Mouse (Mus musculus): Measurements from ENCODE around the gene Nsfl1c. TPM values are rescaled to one million over a fixed set of nuclear protein-coding genes. Genes with fewer than 3 reads are reported as not detected.

Gene Nsfl1c
- polyA plus RNA-seq, 1 experiment from 2014 or later: 100 TPM

GRCm38 (mm10) chr2:151542323-151543062 lies 48.5 kb downstream of the Nsfl1c start, which contains the start of gene Fkbp1a:
TSS of gene Fkbp1a (plus strand) at chr2:151542483.
- peak within 1 kb of the TSS; percentile 86 for H3K4me3 ChIP-seq (ENCODE audit: low read depth, low read length)
- peaks cover 9% of the 10 kb centered on the region for H3K36me3 ChIP-seq (ENCODE audit: insufficient read depth, low read length)
- H3K9me3 ChIP-seq (ENCODE audit: low read length): no peaks in the 10 kb centered on the region
- H3K9ac ChIP-seq (replicated peaks; ENCODE audit: low read depth): peak within 1 kb of the TSS; percentile 82
- peak; percentile 92 for TF ChIP-seq EP300 (IDR thresholded peaks at IDR 0.05)
- TF ChIP-seq CTCF (IDR thresholded peaks at IDR 0.05): peak; percentile 19
- DNase-seq (ENCODE audit: low spot score) (peak; percentile 97), ATAC-seq (peak; percentile 96)
- WGBS: under 1% methylated on average over 82 of the region's 93 CpGs
- no peaks in the 10 kb centered on the region for H3K27me3 ChIP-seq (replicated peaks; ENCODE audit: insufficient read depth, low read length)
- peak within 1 kb of the TSS; percentile 80 for H3K4me2 ChIP-seq (replicated peaks; ENCODE audit: low read depth, low read length)
- peaks cover 8% of the 10 kb centered on the region; the same call in 1 of the 2 replicates for H3K4me1 ChIP-seq (ENCODE audit: insufficient read depth, low read depth, low read length)
- peak within 1 kb of the TSS; percentile 97 for H3K27ac ChIP-seq (ENCODE audit: low read length)

- peak; percentile 83 for DNase-seq (ENCODE audit: low spot score)
- no peaks in the 10 kb centered on the region for H3K9me3 ChIP-seq (ENCODE audit: low read length)
- peak overlapping the region; percentile 97 for H3K27ac ChIP-seq (ENCODE audit: low read length)
- peak overlapping the region; percentile 80 for H3K4me2 ChIP-seq (replicated peaks; ENCODE audit: low read depth, low read length)
- ATAC-seq: peak; percentile 50
- H3K36me3 ChIP-seq (ENCODE audit: insufficient read depth, low read length): peaks cover 9% of the 10 kb centered on the region
- no peaks in the 10 kb centered on the region for H3K27me3 ChIP-seq (replicated peaks; ENCODE audit: insufficient read depth, low read length)
- peaks cover 7% of the 10 kb centered on the region; the same call in 1 of the 2 replicates for H3K4me1 ChIP-seq (ENCODE audit: insufficient read depth, low read depth, low read length)
- H3K4me3 ChIP-seq (ENCODE audit: low read depth, low read length): peak overlapping the region; percentile 86
- peak; percentile 78 for TF ChIP-seq EP300 (IDR thresholded peaks at IDR 0.05)
- TF ChIP-seq CTCF (IDR thresholded peaks at IDR 0.05): no peak
- WGBS: 2% methylated on average over 21 of the region's 21 CpGs
- H3K9ac ChIP-seq (replicated peaks; ENCODE audit: low read depth): peak overlapping the region; percentile 82
Observed at GRCm38 (mm10) chr2:151543063-151543895, 49.3 kb downstream of the Nsfl1c start.

- TF ChIP-seq EP300 (IDR thresholded peaks at IDR 0.05): no peak
- ATAC-seq (no peak), DNase-seq (ENCODE audit: low spot score) (no peak)
- Histone ChIP-seq H3K4me1 (ENCODE audit: insufficient read depth, low read depth, low read length) (peaks cover 7% of the 10 kb centered on the region; the same call in 1 of the 2 replicates), H3K4me3 (ENCODE audit: low read depth, low read length) (peak overlapping the region; percentile 86), H3K36me3 (ENCODE audit: insufficient read depth, low read length) (peaks cover 9% of the 10 kb centered on the region), H3K4me2 (replicated peaks; ENCODE audit: low read depth, low read length) (peak overlapping the region; percentile 80), H3K9ac (replicated peaks; ENCODE audit: low read depth) (no peak overlapping the region), H3K9me3 (ENCODE audit: low read length) (no peaks in the 10 kb centered on the region), H3K27me3 (replicated peaks; ENCODE audit: insufficient read depth, low read length) (no peaks in the 10 kb centered on the region), H3K27ac (ENCODE audit: low read length) (no peak overlapping the region)
- WGBS: 40% methylated on average over 6 of the region's 6 CpGs
Observed at GRCm38 (mm10) chr2:151544673-151545072, 50.7 kb downstream of the Nsfl1c start.

GRCm38 (mm10) chr2:151546571-151546970 lies 52.6 kb downstream of the Nsfl1c start:
- 84% methylated on average over 4 of the region's 4 CpGs for WGBS

GRCm38 (mm10) chr2:151549615-151550121 lies 55.7 kb downstream of the Nsfl1c start:
- no peak overlapping the region for H3K4me3 ChIP-seq (ENCODE audit: low read depth, low read length)
- peaks cover 22% of the 10 kb centered on the region for H3K36me3 ChIP-seq (ENCODE audit: insufficient read depth, low read length)
- DNase-seq (ENCODE audit: low spot score) (no peak), ATAC-seq (no peak)
- no peaks in the 10 kb centered on the region for H3K27me3 ChIP-seq (replicated peaks; ENCODE audit: insufficient read depth, low read length)
- no peak overlapping the region for H3K9ac ChIP-seq (replicated peaks; ENCODE audit: low read depth)
- no peaks in the 10 kb centered on the region for H3K9me3 ChIP-seq (ENCODE audit: low read length)
- no peak overlapping the region for H3K4me2 ChIP-seq (replicated peaks; ENCODE audit: low read depth, low read length)
- no peaks in the 10 kb centered on the region; the same call in 1 of the 2 replicates for H3K4me1 ChIP-seq (ENCODE audit: insufficient read depth, low read depth, low read length)
- H3K27ac ChIP-seq (ENCODE audit: low read length): no peak overlapping the region
- no peak for TF ChIP-seq EP300 (IDR thresholded peaks at IDR 0.05)
- TF ChIP-seq CTCF (IDR thresholded peaks at IDR 0.05): no peak
- 92% methylated on average over 3 of the region's 3 CpGs for WGBS

More at GRCm38 (mm10) chr2:151546571-151546970, 52.6 kb downstream of the Nsfl1c start:
- Histone ChIP-seq H3K9ac (replicated peaks; ENCODE audit: low read depth) (no peak overlapping the region), H3K4me1 (ENCODE audit: insufficient read depth, low read depth, low read length) (peaks cover 5% of the 10 kb centered on the region; the same call in 1 of the 2 replicates), H3K27me3 (replicated peaks; ENCODE audit: insufficient read depth, low read length) (no peaks in the 10 kb centered on the region), H3K36me3 (ENCODE audit: insufficient read depth, low read length) (peaks cover 13% of the 10 kb centered on the region), H3K27ac (ENCODE audit: low read length) (no peak overlapping the region), H3K4me2 (replicated peaks; ENCODE audit: low read depth, low read length) (peak overlapping the region; percentile 80), H3K9me3 (ENCODE audit: low read length) (no peaks in the 10 kb centered on the region), H3K4me3 (ENCODE audit: low read depth, low read length) (no peak overlapping the region)
- DNase-seq (ENCODE audit: low spot score) (no peak), ATAC-seq (no peak)
- TF ChIP-seq CTCF (IDR thresholded peaks at IDR 0.05): no peak
- no peak for TF ChIP-seq EP300 (IDR thresholded peaks at IDR 0.05)

Other genes with a start within 250 kb of the Nsfl1c start
- not detected in 2 replicates for gene 4921509C19Rik, start 18.0 kb upstream of the Nsfl1c start, polyA plus RNA-seq (2015; fragmentation: Nextera tagmentation; extraction: Ambion mirVana)
- 686 and 696 TPM in 2 replicates for gene Fkbp1a, start 48.3 kb downstream of the Nsfl1c start, polyA plus RNA-seq (2015; fragmentation: Nextera tagmentation; extraction: Ambion mirVana)
- gene Sdcbp2, start 78.4 kb downstream of the Nsfl1c start, polyA plus RNA-seq (2015; fragmentation: Nextera tagmentation; extraction: Ambion mirVana): 1.6 and 2.5 TPM in 2 replicates
- gene Snph, start 138.4 kb downstream of the Nsfl1c start, polyA plus RNA-seq (2015; fragmentation: Nextera tagmentation; extraction: Ambion mirVana): 0.17 and 0.18 TPM in 2 replicates
- not detected in 2 replicates for gene Rad21l, start 174.4 kb downstream of the Nsfl1c start, polyA plus RNA-seq (2015; fragmentation: Nextera tagmentation; extraction: Ambion mirVana)
- gene Tmem74b, start 207.8 kb downstream of the Nsfl1c start, polyA plus RNA-seq (2015; fragmentation: Nextera tagmentation; extraction: Ambion mirVana): 0.57 and 0.63 TPM in 2 replicates

Data from lung, postnatal 0 days (tissue).